Mouse (Mus musculus): ENCODE data around the gene Mief1. TPM values are rescaled to one million over a fixed set of nuclear protein-coding genes. Genes with fewer than 3 reads are reported as not detected.
A peak's percentile ranks its signal among the peaks of the same experiment; 100 is the strongest.

The Mief1 gene
- total RNA-seq, 4 experiments from 2014 or later = 25.6 to 28.6 (median 26.4) TPM

GRCm38 (mm10) chr15:80225796-80226195 lies 8.0 kb upstream of the Mief1 start:
- DNase-seq (ENCODE audit: low spot score in 2 of 2) = no peak

DNA sequence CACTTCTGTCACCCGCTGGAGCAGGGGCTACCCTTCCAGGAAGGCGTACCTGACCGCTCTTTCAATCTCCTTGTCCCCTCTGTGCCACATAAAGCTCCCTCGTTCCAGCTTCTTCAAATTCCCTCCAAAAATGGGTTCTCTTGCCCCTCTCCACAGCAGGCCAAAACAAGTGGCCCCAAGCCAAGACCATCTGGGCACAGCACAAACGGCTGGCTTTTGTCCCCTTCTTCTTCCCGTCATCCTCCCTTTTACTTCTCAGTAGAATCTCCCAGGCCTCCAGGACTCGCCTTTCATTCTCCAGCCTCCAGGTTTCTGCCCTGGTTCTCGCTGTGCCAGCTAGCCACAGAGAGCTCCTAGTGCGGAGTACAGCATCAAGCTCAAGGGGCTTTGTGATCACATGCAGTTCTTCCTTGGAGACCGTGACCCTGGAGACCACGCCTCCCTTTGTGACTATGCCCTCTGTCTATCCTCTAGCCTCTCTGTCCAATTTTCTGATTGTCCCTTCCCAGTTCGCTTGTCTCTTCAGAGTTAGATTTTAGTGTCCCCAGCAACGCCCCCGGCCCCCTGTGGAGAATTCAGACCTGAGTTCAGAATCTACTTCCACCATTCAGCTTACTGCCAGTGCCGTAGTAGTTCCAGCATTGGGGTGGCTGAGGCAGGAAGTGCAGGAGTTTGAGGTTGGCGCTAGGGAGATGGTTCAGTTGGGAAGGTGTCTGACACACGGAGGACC lies 5.6 kb upstream of the Mief1 start:
- no peak for DNase-seq (ENCODE audit: low spot score in 2 of 2)

DNA sequence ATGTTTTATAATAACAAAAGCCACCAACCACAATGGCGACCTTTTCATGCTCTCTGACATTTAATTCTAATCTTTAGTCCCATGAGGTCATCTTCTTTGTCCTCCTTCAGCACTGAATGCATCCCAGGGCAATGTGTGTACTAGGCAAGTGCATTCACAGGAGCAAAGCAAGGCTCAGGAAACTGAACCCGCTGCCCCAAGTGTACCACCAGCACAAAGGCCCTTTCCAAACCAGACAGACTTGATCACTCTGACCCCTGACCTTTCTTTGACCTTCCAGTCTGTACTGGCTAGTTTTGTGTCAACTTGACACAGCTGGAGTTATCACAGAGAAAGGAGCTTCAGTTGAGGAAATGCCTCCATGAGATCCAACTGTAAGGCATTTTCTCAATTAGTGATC lies 1.5 kb upstream of the Mief1 start:
- no peak for DNase-seq (ENCODE audit: low spot score in 2 of 2)

DNA sequence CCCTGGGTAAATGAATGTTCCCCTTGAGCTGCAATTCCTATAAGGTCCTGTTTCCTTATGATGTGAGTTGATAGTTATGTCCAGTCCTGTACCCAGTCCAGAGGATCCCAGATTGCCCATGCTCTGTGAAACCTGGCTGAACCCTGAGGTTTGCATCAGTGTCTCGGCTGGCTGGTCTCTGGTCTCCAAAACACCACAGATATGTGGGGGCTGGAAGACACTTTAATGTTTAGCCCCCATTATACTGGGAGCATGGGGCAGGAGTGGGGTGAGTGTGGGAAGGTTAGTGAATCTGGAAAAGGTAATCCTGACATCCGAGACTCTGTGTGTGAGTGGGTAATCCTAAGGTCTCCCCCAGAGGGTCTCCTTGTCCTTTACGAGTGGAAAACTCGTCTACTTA lies 765 bp upstream of the Mief1 start:
- DNase-seq (ENCODE audit: low spot score in 2 of 2) = no peak

- no peak for DNase-seq (ENCODE audit: low spot score in 2 of 2)
Measured at GRCm38 (mm10) chr15:80235535-80235934, 1.7 kb downstream of the Mief1 start, which contains the start of gene AC140267.1. Gene AC140267.1, plus strand, starts transcription at chr15:80235835.

DNA sequence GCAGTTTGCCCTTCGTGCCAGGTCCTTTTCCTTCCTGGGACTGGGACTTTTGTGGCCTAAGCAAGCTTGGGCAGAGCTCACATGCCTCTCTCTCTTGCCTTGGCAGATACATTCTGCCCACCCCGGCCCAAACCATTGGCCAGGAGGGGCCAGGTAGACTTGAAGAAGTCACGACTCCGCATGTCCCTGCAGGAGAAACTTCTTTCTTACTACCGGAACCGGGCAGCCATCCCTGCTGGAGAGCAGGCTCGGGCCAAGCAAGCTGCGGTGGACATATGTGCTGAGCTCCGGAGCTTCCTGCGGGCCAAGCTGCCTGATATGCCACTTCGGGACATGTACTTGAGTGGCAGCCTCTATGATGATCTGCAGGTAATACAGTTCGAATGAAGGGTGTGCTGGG lies 14.3 kb downstream of the Mief1 start:
- no peak for DNase-seq (ENCODE audit: low spot score in 2 of 2)

DNA sequence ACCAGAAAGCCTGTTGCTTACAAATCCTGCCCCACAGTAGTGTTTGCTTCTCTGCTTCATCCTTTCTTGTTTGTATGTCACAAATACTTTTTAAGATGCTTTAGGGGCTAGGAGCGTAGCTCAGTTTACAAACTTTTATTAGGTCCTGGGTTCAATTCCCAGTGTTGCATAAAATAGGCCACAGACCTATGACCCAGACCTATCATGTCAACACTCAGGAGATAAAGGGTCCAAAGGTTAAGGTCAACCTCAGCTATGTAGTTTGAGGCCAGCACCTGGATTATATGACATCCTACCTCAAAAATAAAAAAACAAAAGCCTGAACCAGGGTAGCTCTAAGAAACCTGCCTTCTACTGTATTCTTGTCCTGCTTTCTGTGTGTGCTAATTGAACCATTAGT lies 14.8 kb downstream of the Mief1 start:
- no peak for DNase-seq (ENCODE audit: low spot score in 2 of 2)

GRCm38 (mm10) chr15:80249672-80250071 lies 15.9 kb downstream of the Mief1 start:
- no peak for DNase-seq (ENCODE audit: low spot score in 2 of 2)

- DNase-seq (ENCODE audit: low spot score in 2 of 2) = no peak
Measured at GRCm38 (mm10) chr15:80250586-80250985, 16.8 kb downstream of the Mief1 start.

DNA sequence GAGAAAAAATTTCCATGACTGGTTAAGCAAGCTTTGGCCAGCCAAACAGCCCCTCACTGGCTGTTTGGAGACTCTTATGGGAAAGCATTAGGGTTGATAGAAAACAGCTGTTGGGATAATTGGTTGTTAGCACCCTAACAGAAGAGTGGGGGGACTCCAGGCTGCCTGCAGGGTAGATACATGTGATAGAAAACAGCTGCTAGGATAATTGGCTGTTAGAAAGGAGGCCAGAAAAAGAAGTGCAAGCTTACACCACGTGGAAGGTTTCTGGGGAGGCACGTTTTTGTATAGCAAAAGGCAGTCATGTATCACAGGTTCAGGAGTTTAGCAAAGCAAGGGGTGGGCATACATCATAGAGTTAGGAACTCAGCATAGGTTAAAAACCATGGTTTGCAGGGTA lies 19.7 kb downstream of the Mief1 start:
- DNase-seq (ENCODE audit: low spot score in 2 of 2) = no peak

- DNase-seq (ENCODE audit: low spot score in 2 of 2) = peak; percentile 20 to 27
Measured at GRCm38 (mm10) chr15:80254207-80254606, 20.4 kb downstream of the Mief1 start.

DNA sequence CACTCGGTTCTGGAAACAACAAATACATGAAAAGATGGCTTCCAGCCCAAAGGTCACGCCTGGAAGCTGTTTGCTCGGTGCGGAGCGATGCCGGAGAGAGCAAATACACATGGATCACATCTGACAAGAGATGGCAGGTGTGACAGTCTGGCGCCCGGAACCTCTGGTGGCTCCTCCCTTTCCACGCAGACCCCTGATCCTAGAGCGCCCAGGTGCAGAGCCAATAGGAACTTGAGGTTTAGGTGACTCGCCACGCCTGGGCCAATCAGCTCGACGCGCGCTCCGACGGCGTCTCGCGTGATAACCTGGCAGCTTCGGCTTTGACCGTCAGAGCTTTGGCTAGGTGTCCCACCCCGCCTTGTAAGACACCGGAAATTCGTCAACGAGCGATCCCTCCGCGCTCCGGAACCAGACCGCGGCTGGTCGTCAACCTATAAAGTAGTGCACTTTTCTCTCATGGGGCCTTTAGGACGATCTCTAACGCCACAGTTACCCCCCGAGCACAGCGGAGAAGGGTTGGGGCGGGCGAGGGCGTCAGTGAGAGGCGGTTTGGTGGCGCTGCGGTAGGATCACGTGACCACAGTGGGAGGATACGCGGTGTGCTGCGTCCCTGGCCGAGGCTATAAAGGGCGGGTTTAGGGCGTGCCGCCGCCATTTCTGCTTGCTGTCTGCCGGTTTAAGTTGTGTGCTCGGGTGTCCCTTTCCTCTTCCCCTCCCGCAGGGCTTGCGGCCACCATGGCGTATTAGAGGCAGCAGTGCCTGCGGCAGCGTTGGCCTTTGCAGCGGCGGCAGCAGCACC lies 21.2 kb downstream of the Mief1 start, which contains the start of gene Atf4:
TSS of gene Atf4 (plus strand) at position 338 of the 799 bp plus-strand sequence.
- DNase-seq (ENCODE audit: low spot score in 2 of 2) = peak; percentile 97 to 99

GRCm38 (mm10) chr15:80255646-80256121 lies 21.9 kb downstream of the Mief1 start:
- peak; percentile 70 to 80 for DNase-seq (ENCODE audit: low spot score in 2 of 2)

- DNase-seq (ENCODE audit: low spot score in 2 of 2) = no peak
Measured at GRCm38 (mm10) chr15:80256242-80256641, 22.4 kb downstream of the Mief1 start.

- DNase-seq (ENCODE audit: low spot score in 2 of 2) = no peak
Measured at GRCm38 (mm10) chr15:80256656-80257601, 23.1 kb downstream of the Mief1 start.

DNA sequence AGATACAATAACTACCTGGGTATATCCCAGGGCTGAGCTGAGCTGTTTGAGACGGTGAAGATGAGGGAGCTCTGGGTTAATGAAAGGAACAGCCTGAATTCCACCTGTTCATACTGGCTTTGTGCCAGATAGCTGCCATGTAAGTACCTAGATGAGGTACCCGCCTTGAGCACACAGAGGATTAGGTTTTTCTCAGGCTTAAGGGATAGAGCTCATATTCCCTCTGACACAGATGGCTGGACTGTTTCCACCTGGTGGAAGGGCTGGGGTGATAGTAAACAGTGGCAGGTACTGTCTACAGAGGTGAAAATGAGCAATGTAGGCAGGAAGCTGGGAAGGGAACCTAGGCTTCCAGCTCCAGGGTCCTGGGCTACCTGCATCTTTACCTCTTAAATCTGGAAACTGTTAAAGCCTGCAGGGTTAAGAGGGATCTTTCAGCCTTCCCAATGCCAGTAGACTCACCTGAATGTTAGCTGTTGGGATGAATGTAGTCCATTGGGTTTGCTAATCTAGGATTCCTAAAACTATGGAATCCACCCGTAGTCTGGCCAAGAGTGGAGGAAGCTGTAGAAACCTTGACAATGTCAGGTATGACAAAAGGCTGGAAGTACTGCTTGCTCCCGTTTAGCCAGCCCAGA lies 23.9 kb downstream of the Mief1 start:
- no peak for DNase-seq (ENCODE audit: low spot score in 2 of 2)

GRCm38 (mm10) chr15:80258240-80259170 lies 24.7 kb downstream of the Mief1 start:
- DNase-seq (ENCODE audit: low spot score in 2 of 2) = no peak

DNA sequence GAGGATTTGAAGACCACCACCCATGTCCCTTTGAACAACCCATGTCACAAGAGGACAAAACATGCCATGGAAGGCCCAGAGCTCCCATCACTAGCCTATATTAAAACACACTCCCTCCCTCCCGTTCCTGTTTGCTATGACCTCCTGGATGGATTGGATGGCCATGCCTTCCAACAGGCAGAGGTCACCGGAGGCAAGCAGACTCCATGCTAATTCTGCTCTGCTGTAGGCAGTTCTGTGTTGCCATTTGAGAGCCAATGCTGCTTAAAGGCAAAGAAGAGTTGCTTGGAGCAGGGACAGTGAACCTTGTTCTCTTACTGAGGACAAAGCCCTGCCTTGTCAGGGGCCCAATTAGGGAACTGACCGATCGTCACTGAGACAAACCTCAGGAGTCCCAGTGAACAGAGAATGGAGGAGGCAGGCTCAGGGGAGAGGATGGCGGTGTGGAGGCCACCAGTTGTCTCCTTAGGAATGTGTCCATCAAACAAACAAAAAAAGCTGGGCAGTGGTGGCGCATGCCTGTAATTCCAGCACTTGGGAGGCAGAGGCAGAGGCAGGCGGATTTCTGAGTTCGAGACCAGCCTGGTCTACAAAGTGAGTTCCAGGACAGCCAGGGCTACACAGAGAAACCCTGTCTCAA lies 25.7 kb downstream of the Mief1 start:
- DNase-seq (ENCODE audit: low spot score in 2 of 2) = no peak

- DNase-seq (ENCODE audit: low spot score in 2 of 2) = peak; percentile 64 to 73
Measured at GRCm38 (mm10) chr15:80260677-80261076, 26.9 kb downstream of the Mief1 start.
